Mouse (Mus musculus) liver, embryonic 14.5 days (tissue): ENCODE data around the gene Dnaja4. TPM values are rescaled to one million over a fixed set of nuclear protein-coding genes. Genes with fewer than 3 reads are reported as not detected.

Experiments used
- ATAC-seq: fragments of 200-750 bp; cut with Nextera tagmentation; 2 replicates; pipeline ENCODE4 v1.8.0; 2017; ENCODE audit warnings: moderate number of reproducible peaks, mild to moderate bottlenecking, moderate library complexity; ENCODE audit not compliant: insufficient read depth
- DNase-seq, 3 experiments: peaks; one replicate each; pipeline ENCODE4 v3.0.0-alpha.2; 2012 to 2013; ENCODE audit warnings: low read depth in 3 of 3, low spot score in 3 of 3
- H3K27ac ChIP-seq: fragments of 300-500 bp; sonication (generic); 2 replicates; pipeline ENCODE4 v1.5.1; 2014; ENCODE audit warnings: moderate library complexity, mild to moderate bottlenecking, control low read depth, inconsistent platforms
- H3K27me3 ChIP-seq: fragments of 300-500 bp; sonication (generic); 2 replicates; pipeline ENCODE4 v1.6.1; 2014; ENCODE audit warnings: mild to moderate bottlenecking, low read length, moderate library complexity; ENCODE audit not compliant: control insufficient read depth, insufficient read depth
- H3K36me3 ChIP-seq: fragments of 300-500 bp; sonication (generic); replicated peaks from 2 replicates; pipeline ENCODE4 v1.6.1; 2014; ENCODE audit warnings: low read depth; ENCODE audit not compliant: control insufficient read depth, insufficient read depth
- H3K4me1 ChIP-seq, 2 experiments: fragments of 200-500 bp in 1 of 2; fragments of 300-500 bp in 1 of 2; sonication (generic) in 1 of 2; replicated peaks; 2 replicates each; pipeline ENCODE4 v1.6.1; 2012 to 2014; ENCODE audit warnings: antibody characterized with exemption in 1 of 2, inconsistent platforms in 1 of 2, low read length in 1 of 2; ENCODE audit not compliant: control insufficient read depth in 2 of 2, insufficient read depth in 2 of 2
- H3K4me2 ChIP-seq: fragments of 300-500 bp; sonication (generic); 2 replicates; pipeline ENCODE4 v1.6.1; 2014; ENCODE audit warnings: low read depth, mild to moderate bottlenecking, control low read depth, moderate library complexity
- H3K4me3 ChIP-seq, 2 experiments: fragments of 200-500 bp in 1 of 2; fragments of 300-500 bp in 1 of 2; sonication (generic) in 1 of 2; 2 replicates each; pipeline ENCODE4 v1.5.1; 2012 to 2014; ENCODE audit warnings: low read depth in 2 of 2, low read length in 2 of 2, mild to moderate bottlenecking in 2 of 2, control low read depth in 1 of 2, inconsistent platforms in 1 of 2, moderate library complexity in 1 of 2; ENCODE audit not compliant: insufficient read depth in 1 of 2
- H3K9ac ChIP-seq: fragments of 300-500 bp; sonication (generic); replicated peaks from 2 replicates; pipeline ENCODE4 v1.6.1; 2014; ENCODE audit warnings: mild to moderate bottlenecking, control low read depth, moderate library complexity
- H3K9me3 ChIP-seq: fragments of 300-500 bp; sonication (generic); 2 replicates; pipeline ENCODE4 v1.6.1; 2016; ENCODE audit warnings: low read length, mixed read lengths; ENCODE audit not compliant: control insufficient read depth
- CTCF ChIP-seq: IDR thresholded peaks from 2 replicates; pipeline ENCODE4 v1.5.1; 2016; ENCODE audit warnings: antibody characterized with exemption, low read depth, control low read depth
- EP300 ChIP-seq: IDR thresholded peaks from 2 replicates; pipeline ENCODE4 v1.6.1; 2016; ENCODE audit warnings: antibody characterized with exemption, low read depth
- WGBS: fragments of 180-500 bp; shearing (Covaris S2); extraction: QIAGEN DNeasy Blood & Tissue Kit; methylation state at CpG from one replicate; pipeline ENCODE4 v1.1.7; 2014; ENCODE audit not compliant: insufficient replicate concordance; 5-methylcytosine and 5-hydroxymethylcytosine counted together
- polyA plus RNA-seq, 2 experiments: library from polyadenylated mRNA; depleted of rRNA in 1 of 2; stranded (reverse) in 1 of 2; unstranded in 1 of 2; fragments of >200 nt; fragmentation: Nextera tagmentation in 1 of 2; extraction: Ambion mirVana in 1 of 2; gene quantifications; 2 replicates each; pipeline versions ENCODE4 v1.2.1 to v1.2.3; 2012 to 2014

The Dnaja4 gene
- polyA plus RNA-seq, 2 experiments = 16.4 to 20.1 TPM

GRCm38 (mm10) chr9:54671962-54672361, 26.7 kb upstream of the Dnaja4 start:
- Histone ChIP-seq H3K4me1 (0 out of 4 replicates have a peak, but pooled peaks cover 0 to 4% of the 10 kb centered on the region in 2 experiments), H3K27ac (no peak overlapping the region), H3K9ac (no peak overlapping the region), H3K4me2 (no peak overlapping the region), H3K27me3 (no peaks in the 10 kb centered on the region), H3K4me3 (no peak overlapping the region), H3K36me3 (no peaks in the 10 kb centered on the region), H3K9me3 (no peaks in the 10 kb centered on the region)
- ATAC-seq = no peak
- WGBS = 62% methylated on average over 3 of the region's 3 CpGs
- no peak for DNase-seq
- TF ChIP-seq EP300 (no peak), CTCF (no peak)

GRCm38 (mm10) chr9:54673887-54674286, 24.8 kb upstream of the Dnaja4 start:
- no peak for ATAC-seq
- H3K9ac ChIP-seq = no peak overlapping the region
- no peak for DNase-seq

GRCm38 (mm10) chr9:54676531-54676986, 22.1 kb upstream of the Dnaja4 start:
- Histone ChIP-seq H3K27ac (no peak overlapping the region), H3K4me1 (0 out of 4 replicates have a peak, but pooled peaks cover 0 to 4% of the 10 kb centered on the region in 2 experiments), H3K27me3 (no peaks in the 10 kb centered on the region), H3K4me3 (peak overlapping the region; percentile 23 to 58), H3K36me3 (no peaks in the 10 kb centered on the region), H3K4me2 (peak overlapping the region; percentile 58), H3K9me3 (no peaks in the 10 kb centered on the region), H3K9ac (no peak overlapping the region)
- peak; percentile 61; the same call in 1 of the 2 replicates for ATAC-seq
- TF ChIP-seq EP300 = no peak
- TF ChIP-seq CTCF = peak; percentile 89
- WGBS = 1% methylated on average over 14 of the region's 14 CpGs
- DNase-seq = peak in 2 of 3 experiments; percentile 27 to 35

More at GRCm38 (mm10) chr9:54673887-54674286, 24.8 kb upstream of the Dnaja4 start:
- Histone ChIP-seq H3K27ac (no peak overlapping the region), H3K4me3 (no peak overlapping the region), H3K4me1 (0 out of 4 replicates have a peak, but pooled peaks cover 0 to 4% of the 10 kb centered on the region in 2 experiments), H3K36me3 (no peaks in the 10 kb centered on the region), H3K4me2 (no peak overlapping the region), H3K27me3 (no peaks in the 10 kb centered on the region), H3K9me3 (no peaks in the 10 kb centered on the region)
- 77% methylated on average over 13 of the region's 13 CpGs for WGBS
- TF ChIP-seq EP300 (no peak), CTCF (no peak)

- ATAC-seq (no peak), DNase-seq (no peak)
- Histone ChIP-seq H3K4me3 (no peak overlapping the region), H3K9ac (no peak overlapping the region), H3K9me3 (no peaks in the 10 kb centered on the region), H3K27ac (no peak overlapping the region), H3K4me1 (no peaks in the 10 kb centered on the region), H3K36me3 (no peaks in the 10 kb centered on the region), H3K27me3 (no peaks in the 10 kb centered on the region), H3K4me2 (no peak overlapping the region)
- 54% methylated on average over 2 of the region's 4 CpGs for WGBS
- no peak for TF ChIP-seq EP300
- no peak for TF ChIP-seq CTCF
Measured at GRCm38 (mm10) chr9:54682846-54683245, 15.8 kb upstream of the Dnaja4 start.

- H3K9ac ChIP-seq = no peak overlapping the region
- DNase-seq (no peak), ATAC-seq (no peak)
- H3K27me3 ChIP-seq = no peaks in the 10 kb centered on the region; the same call in 1 of the 2 replicates
- no peaks in the 10 kb centered on the region for H3K36me3 ChIP-seq
- no peaks in the 10 kb centered on the region for H3K4me1 ChIP-seq
- TF ChIP-seq CTCF (no peak), EP300 (no peak)
- H3K4me2 ChIP-seq = no peak overlapping the region
- no peak overlapping the region for H3K4me3 ChIP-seq
- H3K9me3 ChIP-seq = no peaks in the 10 kb centered on the region
- H3K27ac ChIP-seq = no peak overlapping the region
- WGBS = 52% methylated on average over 7 of the region's 7 CpGs
Measured at GRCm38 (mm10) chr9:54683814-54684605, 14.7 kb upstream of the Dnaja4 start.
